Mouse (Mus musculus) intestine, embryonic 15.5 days (tissue): ENCODE data around the gene Dcxr. TPM values are rescaled to one million over a fixed set of nuclear protein-coding genes. Genes with fewer than 3 reads are reported as not detected.

Source experiments
- ATAC-seq: fragments of 200-750 bp; cut with Nextera tagmentation; 2 replicates; pipeline ENCODE4 v1.8.0; 2017; ENCODE audit warnings: moderate TSS enrichment, moderate library complexity
- H3K27ac ChIP-seq: fragments of 300-500 bp; sonication (generic); 2 replicates; pipeline ENCODE4 v1.5.1; 2015; ENCODE audit warnings: mild to moderate bottlenecking, inconsistent platforms
- H3K27me3 ChIP-seq: fragments of 300-500 bp; sonication (generic); replicated peaks from 2 replicates; pipeline ENCODE4 v1.6.1; 2015; ENCODE audit warnings: inconsistent platforms
- H3K36me3 ChIP-seq: fragments of 300-500 bp; sonication (generic); 2 replicates; pipeline ENCODE4 v1.6.1; 2015; ENCODE audit warnings: inconsistent platforms
- H3K4me1 ChIP-seq: fragments of 300-500 bp; sonication (generic); replicated peaks from 2 replicates; pipeline ENCODE4 v1.6.1; 2015; ENCODE audit warnings: inconsistent platforms
- H3K4me2 ChIP-seq: fragments of 300-500 bp; sonication (generic); replicated peaks from 2 replicates; pipeline ENCODE4 v1.6.1; 2015; ENCODE audit warnings: mild to moderate bottlenecking, inconsistent platforms
- H3K4me3 ChIP-seq: fragments of 300-500 bp; sonication (generic); replicated peaks from 2 replicates; pipeline ENCODE4 v1.5.1; 2015; ENCODE audit warnings: inconsistent platforms
- H3K9ac ChIP-seq: fragments of 300-500 bp; sonication (generic); 2 replicates; pipeline ENCODE4 v1.6.1; 2015; ENCODE audit warnings: inconsistent platforms
- H3K9me3 ChIP-seq: fragments of 300-500 bp; sonication (generic); 2 replicates; pipeline ENCODE4 v1.6.1; 2016; ENCODE audit warnings: inconsistent platforms
- WGBS: fragments of 180-500 bp; shearing (Covaris S2); methylation state at CpG from one replicate; pipeline ENCODE4 v1.1.7; 2015; 5-methylcytosine and 5-hydroxymethylcytosine counted together
- polyA plus RNA-seq: library from polyadenylated mRNA; unstranded; fragments of >200 nt; fragmentation: Nextera tagmentation; extraction: Ambion mirVana; gene quantifications from 2 replicates; pipeline ENCODE4 v1.2.1, GENCODE M21; 2015

The Dcxr gene
- polyA plus RNA-seq, 1 experiment from 2014 or later = 31.3 TPM

DNA sequence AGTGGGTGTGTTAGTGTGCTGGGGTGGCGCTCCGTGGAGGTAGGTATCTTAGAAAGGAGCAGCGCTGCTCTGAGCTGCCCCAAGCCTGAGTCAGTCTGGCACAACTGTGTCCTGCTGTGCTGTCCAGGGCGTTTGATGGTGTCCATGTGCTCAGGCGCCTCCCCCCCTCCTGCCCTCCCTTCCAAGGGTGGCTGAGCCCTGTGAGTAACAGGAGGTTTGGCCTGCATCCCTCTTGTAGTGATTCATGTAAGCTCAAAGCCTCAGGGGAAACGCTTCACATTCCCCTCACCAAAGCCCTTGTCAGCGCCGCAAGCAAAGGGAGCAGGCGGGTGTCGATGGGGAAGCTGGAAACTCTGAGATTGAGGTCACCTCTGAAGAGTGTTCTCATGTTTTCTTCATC is 29.3 kb downstream of the Dcxr start:
- no peak; the same call in 1 of the 2 replicates for ATAC-seq
- Histone ChIP-seq H3K27me3 (no peaks in the 10 kb centered on the region), H3K9me3 (no peaks in the 10 kb centered on the region), H3K27ac (peak overlapping the region; percentile 20; the same call in 1 of the 2 replicates), H3K4me3 (no peak overlapping the region), H3K4me1 (peaks cover 11% of the 10 kb centered on the region; the same call in 1 of the 2 replicates), H3K36me3 (peaks cover 23% of the 10 kb centered on the region), H3K4me2 (no peak overlapping the region), H3K9ac (no peak overlapping the region)
- WGBS = 53% methylated on average over 10 of the region's 10 CpGs

DNA sequence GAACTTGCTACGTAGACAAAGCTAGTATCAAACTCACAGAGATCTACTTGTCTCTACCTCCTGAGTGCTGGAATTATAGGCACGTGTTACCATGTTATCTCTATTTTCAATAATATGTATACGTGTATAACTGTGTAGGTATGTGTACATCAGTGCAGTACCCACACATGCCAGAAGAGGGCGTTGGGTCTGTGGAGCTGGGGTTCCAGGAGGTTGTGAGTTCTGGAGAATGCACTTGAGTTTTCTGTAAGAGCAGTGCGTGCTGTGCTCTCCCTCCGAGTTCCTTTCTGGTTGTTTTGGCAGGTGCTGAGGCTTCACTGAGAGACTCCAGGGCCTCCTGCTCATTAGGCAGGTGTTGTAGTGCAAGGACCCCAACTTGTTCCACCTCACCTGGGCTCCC is 30.5 kb downstream of the Dcxr start:
- H3K4me3 ChIP-seq = no peak overlapping the region
- H3K4me1 ChIP-seq = peaks cover 11% of the 10 kb centered on the region; the same call in 1 of the 2 replicates
- peaks cover 16% of the 10 kb centered on the region; the same call in 1 of the 2 replicates for H3K36me3 ChIP-seq
- no peak overlapping the region for H3K27ac ChIP-seq
- no peak overlapping the region for H3K4me2 ChIP-seq
- no peak overlapping the region for H3K9ac ChIP-seq
- ATAC-seq = no peak
- H3K9me3 ChIP-seq = no peaks in the 10 kb centered on the region
- 92% methylated on average over 6 of the region's 6 CpGs for WGBS
- no peaks in the 10 kb centered on the region for H3K27me3 ChIP-seq

- 46% methylated on average over 12 of the region's 12 CpGs for WGBS
- peak; percentile 39; the same call in 1 of the 2 replicates for ATAC-seq
- Histone ChIP-seq H3K27ac (no peak overlapping the region), H3K9me3 (no peaks in the 10 kb centered on the region), H3K4me2 (no peak overlapping the region), H3K9ac (no peak overlapping the region), H3K36me3 (peaks cover 11% of the 10 kb centered on the region; the same call in 1 of the 2 replicates), H3K4me1 (peaks cover 11% of the 10 kb centered on the region; the same call in 1 of the 2 replicates), H3K27me3 (no peaks in the 10 kb centered on the region), H3K4me3 (no peak overlapping the region)
Measured at GRCm38 (mm10) chr11:120695641-120696040, 31.4 kb downstream of the Dcxr start.

DNA sequence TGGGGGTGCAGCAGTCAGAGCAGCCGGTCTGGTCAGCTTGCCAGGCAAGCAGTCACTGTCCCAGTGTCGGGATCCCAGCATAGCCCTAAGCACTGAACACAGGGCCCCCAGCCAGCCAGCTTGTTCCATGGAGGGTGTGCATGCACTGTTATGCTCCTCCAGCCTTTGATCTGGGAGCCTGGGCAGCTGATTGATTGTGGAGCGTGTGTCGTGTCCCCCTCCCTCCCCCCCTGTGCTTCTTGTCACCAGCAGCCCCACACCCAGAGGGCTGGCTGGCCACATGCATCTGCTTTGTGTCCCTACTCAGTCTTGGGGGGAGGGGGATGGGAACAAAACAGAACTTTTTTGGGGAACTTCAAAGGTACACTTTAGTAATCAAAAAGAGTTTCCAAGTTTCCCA is 31.9 kb downstream of the Dcxr start:
- 36% methylated on average over 4 of the region's 4 CpGs for WGBS
- no peak overlapping the region for H3K4me2 ChIP-seq
- no peak overlapping the region for H3K27ac ChIP-seq
- peaks cover 11% of the 10 kb centered on the region; the same call in 1 of the 2 replicates for H3K4me1 ChIP-seq
- no peaks in the 10 kb centered on the region for H3K27me3 ChIP-seq
- H3K9ac ChIP-seq = no peak overlapping the region
- no peaks in the 10 kb centered on the region for H3K9me3 ChIP-seq
- peaks cover 11% of the 10 kb centered on the region; the same call in 1 of the 2 replicates for H3K36me3 ChIP-seq
- H3K4me3 ChIP-seq = no peak overlapping the region
- ATAC-seq = peak; percentile 50; the same call in 1 of the 2 replicates

DNA sequence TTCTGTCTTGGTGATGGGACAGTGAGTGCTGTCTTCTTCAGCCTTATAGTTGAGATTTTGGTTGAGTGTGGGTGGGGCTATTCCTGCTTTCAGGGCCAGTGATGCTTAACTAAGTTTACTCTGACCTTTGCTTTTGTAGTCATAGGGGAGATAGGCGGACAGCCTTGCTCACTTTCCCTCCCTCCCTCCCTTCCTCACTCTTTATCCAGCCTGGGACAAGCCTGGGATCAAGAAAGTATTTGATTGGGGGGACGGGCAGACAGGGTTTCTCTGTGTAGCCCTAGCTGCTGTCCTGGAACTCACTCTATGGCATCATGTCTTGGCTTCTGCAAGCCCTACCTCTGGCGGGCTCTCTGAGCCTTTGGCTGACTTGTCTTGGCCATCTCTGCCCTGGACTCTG is 33.6 kb downstream of the Dcxr start:
- Histone ChIP-seq H3K9ac (no peak overlapping the region), H3K9me3 (no peaks in the 10 kb centered on the region), H3K4me3 (no peak overlapping the region), H3K36me3 (peaks cover 8% of the 10 kb centered on the region; the same call in 1 of the 2 replicates), H3K4me2 (no peak overlapping the region), H3K4me1 (peaks cover 11% of the 10 kb centered on the region; the same call in 1 of the 2 replicates), H3K27ac (no peak overlapping the region), H3K27me3 (no peaks in the 10 kb centered on the region)
- WGBS = 77% methylated on average over 3 of the region's 3 CpGs
- no peak for ATAC-seq

GRCm38 (mm10) chr11:120692471-120693011 is 34.5 kb downstream of the Dcxr start:
- ATAC-seq = no peak
- Histone ChIP-seq H3K36me3 (peaks cover 8% of the 10 kb centered on the region; the same call in 1 of the 2 replicates), H3K27ac (no peak overlapping the region)

GRCm38 (mm10) chr11:120689365-120689764 is 37.7 kb downstream of the Dcxr start:
- Histone ChIP-seq H3K9ac (no peak overlapping the region), H3K27me3 (no peaks in the 10 kb centered on the region), H3K4me2 (no peak overlapping the region), H3K36me3 (peaks cover 15% of the 10 kb centered on the region; the same call in 1 of the 2 replicates), H3K4me3 (no peak overlapping the region), H3K27ac (no peak overlapping the region), H3K9me3 (no peaks in the 10 kb centered on the region), H3K4me1 (no peaks in the 10 kb centered on the region)
- WGBS = 81% methylated on average over 3 of the region's 3 CpGs
- no peak for ATAC-seq

More at GRCm38 (mm10) chr11:120692471-120693011, 34.5 kb downstream of the Dcxr start:
- Histone ChIP-seq H3K9ac (no peak overlapping the region), H3K4me3 (no peak overlapping the region), H3K27me3 (no peaks in the 10 kb centered on the region), H3K9me3 (no peaks in the 10 kb centered on the region), H3K4me1 (peaks cover 9% of the 10 kb centered on the region; the same call in 1 of the 2 replicates), H3K4me2 (no peak overlapping the region)
- 89% methylated on average over 4 of the region's 4 CpGs for WGBS

GRCm38 (mm10) chr11:120686650-120687272 is 40.3 kb downstream of the Dcxr start:
- WGBS = 73% methylated on average over 20 of the region's 20 CpGs
- H3K9ac ChIP-seq = no peak overlapping the region
- H3K4me1 ChIP-seq = no peaks in the 10 kb centered on the region
- no peak overlapping the region for H3K27ac ChIP-seq
- H3K4me3 ChIP-seq = no peak overlapping the region
- no peaks in the 10 kb centered on the region for H3K27me3 ChIP-seq
- no peak overlapping the region for H3K4me2 ChIP-seq
- no peaks in the 10 kb centered on the region for H3K9me3 ChIP-seq
- peaks cover 15% of the 10 kb centered on the region; the same call in 1 of the 2 replicates for H3K36me3 ChIP-seq
- no peak; the same call in 1 of the 2 replicates for ATAC-seq

DNA sequence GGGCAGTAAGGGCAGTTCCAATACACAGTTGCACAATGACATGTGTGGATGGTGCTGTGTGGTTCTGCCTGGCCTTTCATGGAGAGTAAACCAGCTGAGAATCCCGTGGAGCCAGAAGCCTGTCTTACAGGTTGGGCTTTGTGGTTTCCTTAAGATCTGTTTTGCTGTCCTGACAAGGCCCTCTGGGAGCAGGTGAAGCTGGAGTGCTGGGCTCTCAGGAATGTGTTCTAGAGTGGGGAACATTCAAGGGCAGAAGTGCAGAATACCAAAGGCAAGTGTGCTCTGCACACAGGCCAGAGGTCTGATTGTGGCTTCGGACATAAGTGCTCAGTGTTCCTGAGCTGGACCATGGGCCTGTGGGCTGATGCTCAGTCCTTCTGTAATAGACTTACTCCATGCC is 42.4 kb downstream of the Dcxr start:
- peaks cover 19% of the 10 kb centered on the region; the same call in 1 of the 2 replicates for H3K36me3 ChIP-seq
- ATAC-seq = no peak
- H3K4me3 ChIP-seq = no peak overlapping the region
- no peak overlapping the region for H3K27ac ChIP-seq
- no peaks in the 10 kb centered on the region for H3K4me1 ChIP-seq
- no peaks in the 10 kb centered on the region for H3K27me3 ChIP-seq
- H3K9me3 ChIP-seq = no peaks in the 10 kb centered on the region
- H3K4me2 ChIP-seq = no peak overlapping the region
- no peak overlapping the region for H3K9ac ChIP-seq
- WGBS = 78% methylated on average over 2 of the region's 2 CpGs

GRCm38 (mm10) chr11:120684086-120684485 is 43.0 kb downstream of the Dcxr start:
- 81% methylated on average over 2 of the region's 2 CpGs for WGBS
- Histone ChIP-seq H3K27ac (no peak overlapping the region), H3K9ac (no peak overlapping the region)

GRCm38 (mm10) chr11:120683536-120683935 is 43.5 kb downstream of the Dcxr start:
- ATAC-seq = no peak
- H3K27ac ChIP-seq = no peak overlapping the region
- 89% methylated on average over 3 of the region's 3 CpGs for WGBS
- no peaks in the 10 kb centered on the region for H3K9me3 ChIP-seq
- no peak overlapping the region for H3K4me3 ChIP-seq
- no peaks in the 10 kb centered on the region for H3K27me3 ChIP-seq
- peaks cover 13% of the 10 kb centered on the region; the same call in 1 of the 2 replicates for H3K36me3 ChIP-seq
- H3K9ac ChIP-seq = no peak overlapping the region
- H3K4me2 ChIP-seq = no peak overlapping the region
- no peaks in the 10 kb centered on the region for H3K4me1 ChIP-seq

More at GRCm38 (mm10) chr11:120684086-120684485, 43.0 kb downstream of the Dcxr start:
- ATAC-seq = no peak
- no peak overlapping the region for H3K4me2 ChIP-seq
- H3K4me1 ChIP-seq = no peaks in the 10 kb centered on the region
- H3K27me3 ChIP-seq = no peaks in the 10 kb centered on the region
- no peaks in the 10 kb centered on the region for H3K9me3 ChIP-seq
- H3K36me3 ChIP-seq = peaks cover 15% of the 10 kb centered on the region; the same call in 1 of the 2 replicates
- H3K4me3 ChIP-seq = no peak overlapping the region

GRCm38 (mm10) chr11:120682683-120683082 is 44.4 kb downstream of the Dcxr start:
- no peak overlapping the region for H3K27ac ChIP-seq
- ATAC-seq = no peak
- no peak overlapping the region for H3K4me2 ChIP-seq
- H3K9ac ChIP-seq = no peak overlapping the region
- H3K27me3 ChIP-seq = no peaks in the 10 kb centered on the region
- 94% methylated on average over 5 of the region's 5 CpGs for whole genome bisulfite sequencing
- H3K36me3 ChIP-seq = peaks cover 20% of the 10 kb centered on the region; the same call in 1 of the 2 replicates
- H3K4me3 ChIP-seq = no peak overlapping the region
- no peaks in the 10 kb centered on the region for H3K4me1 ChIP-seq
- no peaks in the 10 kb centered on the region for H3K9me3 ChIP-seq
